Mouse (Mus musculus) spleen, adult 12 weeks (tissue): Measurements from ENCODE around the gene Snap23.

Source experiments
- DNase-seq: peaks from one replicate; pipeline ENCODE4 v3.0.0; 2022; ENCODE audit warnings: low spot score

Snap23 gene

GRCm38 (mm10) chr2:120589759-120590158 is 22.3 kb downstream of the Snap23 start:
- no peak for DNase-seq

GRCm38 (mm10) chr2:120592227-120592626 is 24.8 kb downstream of the Snap23 start:
- no peak for DNase-seq

GRCm38 (mm10) chr2:120597734-120598133 is 30.3 kb downstream of the Snap23 start:
- DNase-seq: no peak

- no peak for DNase-seq
Observed at GRCm38 (mm10) chr2:120599506-120599905, 32.0 kb downstream of the Snap23 start.

- DNase-seq: no peak
Observed at GRCm38 (mm10) chr2:120606021-120606690, 38.7 kb downstream of the Snap23 start.

- DNase-seq: peak; percentile 86
Observed at GRCm38 (mm10) chr2:120608830-120609723, 41.6 kb downstream of the Snap23 start, which contains the start of the genes Haus2 and Lrrc57. TSS of gene Haus2 (plus strand) at chr2:120609383. TSS of gene Lrrc57 (minus strand) at chr2:120609520.

- DNase-seq: no peak
Observed at GRCm38 (mm10) chr2:120616279-120617163, 49.0 kb downstream of the Snap23 start.

GRCm38 (mm10) chr2:120619538-120619937 is 52.1 kb downstream of the Snap23 start:
- no peak for DNase-seq

GRCm38 (mm10) chr2:120622920-120623319 is 55.4 kb downstream of the Snap23 start:
- no peak for DNase-seq

GRCm38 (mm10) chr2:120628076-120628865 is 60.8 kb downstream of the Snap23 start:
- DNase-seq: no peak

GRCm38 (mm10) chr2:120628886-120629735 is 61.6 kb downstream of the Snap23 start, which contains the start of gene Stard9:
TSS of gene Stard9 (plus strand) at chr2:120629121.
- DNase-seq: peak; percentile 96

- DNase-seq: no peak
Observed at GRCm38 (mm10) chr2:120630246-120630645, 62.8 kb downstream of the Snap23 start.

GRCm38 (mm10) chr2:120630655-120631054 is 63.2 kb downstream of the Snap23 start:
- DNase-seq: no peak

- no peak for DNase-seq
Observed at GRCm38 (mm10) chr2:120631521-120631920, 64.0 kb downstream of the Snap23 start.

GRCm38 (mm10) chr2:120631957-120632356 is 64.5 kb downstream of the Snap23 start:
- DNase-seq: peak; percentile 3

GRCm38 (mm10) chr2:120640835-120641234 is 73.4 kb downstream of the Snap23 start:
- DNase-seq: no peak

GRCm38 (mm10) chr2:120643836-120644235 is 76.4 kb downstream of the Snap23 start:
- DNase-seq: no peak

GRCm38 (mm10) chr2:120646777-120647176 is 79.3 kb downstream of the Snap23 start:
- DNase-seq: no peak
